ENCODE assay signal across 9 mouse cellular contexts in the genomic region with DNA sequence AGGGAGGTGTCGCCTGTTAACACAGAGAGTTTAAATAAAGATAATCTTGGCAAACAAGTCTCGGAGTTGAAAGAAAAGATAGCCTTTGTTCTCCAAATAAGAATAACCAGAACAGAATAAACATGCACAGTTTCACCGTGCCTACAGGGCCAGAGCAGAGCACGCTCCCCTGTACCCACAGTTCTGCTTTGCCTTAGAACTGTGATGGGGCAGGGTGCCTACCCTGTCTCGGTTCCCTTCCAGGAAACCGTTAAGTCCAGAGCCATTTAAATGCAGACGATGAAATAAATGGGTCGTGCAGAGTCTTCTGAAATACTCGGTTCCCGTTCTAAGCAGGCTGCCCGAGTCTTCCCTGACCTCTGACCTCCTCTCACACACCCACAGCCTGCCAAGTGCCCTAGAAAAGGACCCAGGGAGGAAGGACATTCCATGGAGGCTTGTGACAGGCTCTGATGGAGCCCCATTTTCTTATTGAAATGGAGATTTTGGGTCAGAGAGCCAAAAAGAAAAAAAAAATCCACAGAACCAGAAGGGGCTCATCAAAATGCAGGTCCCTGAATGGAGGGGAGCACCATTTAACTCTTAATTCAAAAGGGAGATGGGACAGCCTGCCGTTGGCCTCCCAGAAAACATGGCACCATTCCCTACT.
A peak's percentile ranks its signal among the peaks of the same experiment; 100 is the strongest.
DNase-seq lines count a peak whose midpoint lies in the region; ATAC-seq and TF ChIP-seq lines count a peak whose summit lies in the region.
"Had no signal": no experiment of that assay in that cellular context is flagged by ENCODE, and none has a peak within 500 bp of the region (broad histone marks: within the 10 kb centered on the region; RNA-seq: fewer than 3 reads in every experiment).

No protein-coding gene starts in this region.

- no peak overlapping the region for H3K4me2 ChIP-seq in hindbrain, embryonic 13.5 days
- H3K4me2 ChIP-seq in hindbrain, embryonic 11.5 days (replicated peaks; ENCODE audit: low read depth, low read length): no peak overlapping the region
- H3K4me2 ChIP-seq in forebrain, postnatal 0 days (ENCODE audit: low read depth): no peak overlapping the region
- H3K4me2 ChIP-seq in midbrain, embryonic 15.5 days: no peak overlapping the region
- H3K4me2 ChIP-seq: lung, embryonic 15.5 days had no signal

- WGBS in hindbrain, embryonic 13.5 days: 31% methylated on average over 12 of the region's 12 CpGs
- WGBS in hindbrain, embryonic 11.5 days: 47% methylated on average over 12 of the region's 12 CpGs
- 23% methylated on average over 12 of the region's 12 CpGs for WGBS in forebrain, postnatal 0 days
- WGBS in midbrain, embryonic 15.5 days: 37% methylated on average over 12 of the region's 12 CpGs

- 0 out of 2 replicates have a peak, but pooled peaks cover 5% of the 10 kb centered on the region for H3K27me3 ChIP-seq in hindbrain, embryonic 13.5 days
- H3K27me3 ChIP-seq in hindbrain, embryonic 11.5 days (ENCODE audit: control insufficient read depth, insufficient read depth, low read length): no peaks in the 10 kb centered on the region
- H3K27me3 ChIP-seq in forebrain, postnatal 0 days (ENCODE audit: insufficient read depth, low read length): no peaks in the 10 kb centered on the region
- H3K27me3 ChIP-seq in midbrain, embryonic 15.5 days (replicated peaks): no peaks in the 10 kb centered on the region
- H3K27me3 ChIP-seq: lung, embryonic 15.5 days had no signal

- H3K9ac ChIP-seq in hindbrain, embryonic 13.5 days: no peak overlapping the region
- no peak overlapping the region for H3K9ac ChIP-seq in hindbrain, embryonic 11.5 days (ENCODE audit: low read depth, low read length)
- no peak overlapping the region for H3K9ac ChIP-seq in forebrain, postnatal 0 days
- no peak overlapping the region for H3K9ac ChIP-seq in midbrain, embryonic 15.5 days
- H3K9ac ChIP-seq: lung, embryonic 15.5 days had no signal

- no peaks in the 10 kb centered on the region for H3K4me1 ChIP-seq in hindbrain, embryonic 13.5 days (replicated peaks)
- no peaks in the 10 kb centered on the region for H3K4me1 ChIP-seq in hindbrain, embryonic 11.5 days (replicated peaks; ENCODE audit: control insufficient read depth, insufficient read depth, low read length)
- peaks cover 5% of the 10 kb centered on the region; the same call in 1 of the 2 replicates for H3K4me1 ChIP-seq in forebrain, postnatal 0 days (ENCODE audit: insufficient read depth)
- H3K4me1 ChIP-seq in midbrain, embryonic 15.5 days: no peaks in the 10 kb centered on the region

- H3K4me3 ChIP-seq in hindbrain, embryonic 13.5 days: no peak overlapping the region
- no peak overlapping the region for H3K4me3 ChIP-seq in hindbrain, embryonic 11.5 days (ENCODE audit: low read depth, low read length)
- no peak overlapping the region for H3K4me3 ChIP-seq in forebrain, postnatal 0 days (ENCODE audit: low read depth, low read length)
- H3K4me3 ChIP-seq in midbrain, embryonic 15.5 days: no peak overlapping the region
- H3K4me3 ChIP-seq: lung, embryonic 15.5 days had no signal

- peak overlapping the region; percentile 23; the same call in 1 of the 2 replicates for H3K27ac ChIP-seq in hindbrain, embryonic 13.5 days
- H3K27ac ChIP-seq in hindbrain, embryonic 11.5 days (ENCODE audit: low read depth, low read length): no peak overlapping the region
- H3K27ac ChIP-seq in forebrain, postnatal 0 days (ENCODE audit: low read depth, low read length): 0 out of 2 replicates have a peak overlapping the region, but pooled peaks have one; percentile 45
- H3K27ac ChIP-seq in midbrain, embryonic 15.5 days: no peak overlapping the region
- H3K27ac ChIP-seq: lung, embryonic 15.5 days had no signal

- DNase-seq in hindbrain, embryonic 11.5 days (ENCODE audit: low spot score): no peak
- DNase-seq in adipocyte (ENCODE audit: low spot score): peak; percentile 24
- peak; percentile 62 for DNase-seq in forebrain, postnatal 0 days
- no peak for DNase-seq in thymus, postnatal 4 days
- no peak for DNase-seq in kidney, adult 8-10 months
- DNase-seq: thymus, postnatal 25 days had no signal

- H3K9me3 ChIP-seq in hindbrain, embryonic 13.5 days: no peaks in the 10 kb centered on the region
- H3K9me3 ChIP-seq in hindbrain, embryonic 11.5 days (ENCODE audit: control insufficient read depth, low read length): no peaks in the 10 kb centered on the region
- H3K9me3 ChIP-seq in forebrain, postnatal 0 days (ENCODE audit: low read length): no peaks in the 10 kb centered on the region
- no peaks in the 10 kb centered on the region for H3K9me3 ChIP-seq in midbrain, embryonic 15.5 days
- H3K9me3 ChIP-seq: lung, embryonic 15.5 days had no signal

- no peaks in the 10 kb centered on the region for H3K36me3 ChIP-seq in hindbrain, embryonic 13.5 days
- no peaks in the 10 kb centered on the region for H3K36me3 ChIP-seq in hindbrain, embryonic 11.5 days (ENCODE audit: control insufficient read depth, insufficient read depth, low read length)
- H3K36me3 ChIP-seq in forebrain, postnatal 0 days (ENCODE audit: insufficient read depth): no peaks in the 10 kb centered on the region
- no peaks in the 10 kb centered on the region for H3K36me3 ChIP-seq in midbrain, embryonic 15.5 days (replicated peaks)
- H3K36me3 ChIP-seq: lung, embryonic 15.5 days had no signal

- peak; percentile 66 for ATAC-seq in hindbrain, embryonic 13.5 days (ENCODE audit: low FRiP score)
- no peak for ATAC-seq in hindbrain, embryonic 11.5 days (ENCODE audit: low FRiP score)
- peak; percentile 86 for ATAC-seq in forebrain, postnatal 0 days
- ATAC-seq in midbrain, embryonic 15.5 days (replicated peaks): 0 out of 2 replicates have a peak, but pooled peaks have one; percentile 48

- TF ChIP-seq CTCF in forebrain, postnatal 0 days (IDR thresholded peaks at IDR 0.05; ENCODE audit: low read depth): no peak

Comparison
In these comparisons a context has a peak if more than half of its experiments do, and no peak if none do; other contexts are left out.
1. H3K27ac ChIP-seq: peak in hindbrain, embryonic 13.5 days (single experiment) and forebrain, postnatal 0 days (single experiment); none in hindbrain, embryonic 11.5 days (single experiment) and midbrain, embryonic 15.5 days (single experiment).
2. DNase-seq: peak in adipocyte (single experiment) and forebrain, postnatal 0 days (single experiment); none in hindbrain, embryonic 11.5 days (single experiment), thymus, postnatal 4 days (single experiment) and kidney, adult 8-10 months (0 of 2).